Mouse (Mus musculus) liver, postnatal 0 days (tissue): ENCODE data around the gene Slc7a7. TPM values are rescaled to one million over a fixed set of nuclear protein-coding genes. Genes with fewer than 3 reads are reported as not detected.

Experiments
- ATAC-seq: fragments of 200-750 bp; cut with Nextera tagmentation; 2 replicates; pipeline ENCODE4 v1.8.0; 2017; ENCODE audit warnings: mild to moderate bottlenecking, moderate library complexity
- DNase-seq: peaks from one replicate; pipeline ENCODE4 v3.0.0-alpha.2; 2016
- H3K27ac ChIP-seq: fragments of 300-500 bp; sonication (generic); 2 replicates; pipeline ENCODE4 v1.5.1; 2014; ENCODE audit warnings: antibody characterized with exemption, moderate library complexity, mild to moderate bottlenecking, low read depth
- H3K27me3 ChIP-seq: fragments of 300-500 bp; sonication (generic); 2 replicates; pipeline ENCODE4 v1.6.1; 2014; ENCODE audit warnings: low read length, control low read depth, mixed read lengths; ENCODE audit not compliant: insufficient read depth
- H3K36me3 ChIP-seq: fragments of 300-500 bp; sonication (generic); replicated peaks from 2 replicates; pipeline ENCODE4 v1.6.1; 2014; ENCODE audit warnings: mild to moderate bottlenecking, control low read depth, low read length, moderate library complexity, mixed read lengths; ENCODE audit not compliant: insufficient read depth
- H3K4me1 ChIP-seq: fragments of 300-500 bp; sonication (generic); 2 replicates; pipeline ENCODE4 v1.6.1; 2014; ENCODE audit warnings: antibody characterized with exemption, mild to moderate bottlenecking, control low read depth; ENCODE audit not compliant: insufficient read depth
- H3K4me2 ChIP-seq: fragments of 300-500 bp; sonication (generic); 2 replicates; pipeline ENCODE4 v1.6.1; 2014; ENCODE audit warnings: low read depth, mild to moderate bottlenecking, low read length, moderate library complexity, mixed read lengths
- H3K4me3 ChIP-seq: fragments of 300-500 bp; sonication (generic); 2 replicates; pipeline ENCODE4 v1.5.1; 2014; ENCODE audit warnings: low read depth, low read length
- H3K9ac ChIP-seq: fragments of 300-500 bp; sonication (generic); replicated peaks from 2 replicates; pipeline ENCODE4 v1.6.1; 2014; ENCODE audit warnings: mild to moderate bottlenecking, moderate library complexity
- H3K9me3 ChIP-seq: fragments of 300-500 bp; sonication (generic); 2 replicates; pipeline ENCODE4 v1.6.1; 2016; ENCODE audit warnings: mild to moderate bottlenecking, control low read depth, low read length, mixed read lengths
- CTCF ChIP-seq: sonication (generic); IDR thresholded peaks from 2 replicates; pipeline ENCODE4 v1.5.1; 2016; ENCODE audit warnings: antibody characterized with exemption, low read depth
- EP300 ChIP-seq: IDR thresholded peaks from 2 replicates; pipeline ENCODE4 v1.6.1; 2016; ENCODE audit warnings: antibody characterized with exemption, low read depth, mild to moderate bottlenecking
- WGBS: fragments of 180-500 bp; shearing (Covaris S2); extraction: QIAGEN DNeasy Blood & Tissue Kit; methylation state at CpG from one replicate; pipeline ENCODE4 v1.1.7; 2014; ENCODE audit not compliant: insufficient replicate concordance; 5-methylcytosine and 5-hydroxymethylcytosine counted together
- polyA plus RNA-seq: library from polyadenylated mRNA; unstranded; fragments of >200 nt; fragmentation: Nextera tagmentation; extraction: Ambion mirVana; gene quantifications from 2 replicates; pipeline ENCODE4 v1.2.1, GENCODE M21; 2015

Gene Slc7a7
- polyA plus RNA-seq, 1 experiment from 2014 or later: 5.1 TPM

DNA sequence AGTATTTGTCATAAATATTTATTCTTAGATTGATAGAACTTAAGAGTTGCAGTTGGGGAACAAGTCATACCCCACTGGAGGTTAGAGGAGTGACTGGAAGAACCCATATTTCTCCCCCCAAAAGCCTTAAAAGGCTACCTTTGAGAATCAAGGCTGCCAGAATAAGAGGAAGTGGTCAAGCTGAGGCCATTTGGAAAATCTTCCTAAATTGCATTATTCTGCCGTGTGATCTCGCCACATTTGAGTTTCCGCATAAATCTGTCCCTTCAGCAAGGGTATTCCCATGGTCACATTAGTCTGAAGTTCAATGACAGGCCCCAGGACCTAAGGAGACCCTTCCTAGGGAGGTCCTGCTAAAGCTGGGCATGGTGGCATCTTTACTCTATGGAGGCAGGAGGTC is 25.0 kb upstream of the Slc7a7 start:
- WGBS: 58% methylated on average over 3 of the region's 3 CpGs
- Histone ChIP-seq H3K9ac (no peak overlapping the region), H3K4me3 (no peak overlapping the region), H3K9me3 (no peaks in the 10 kb centered on the region), H3K4me2 (no peak overlapping the region), H3K27ac (no peak overlapping the region), H3K36me3 (peaks cover 21% of the 10 kb centered on the region), H3K27me3 (no peaks in the 10 kb centered on the region), H3K4me1 (peaks cover 3% of the 10 kb centered on the region)
- DNase-seq: no peak
- TF ChIP-seq EP300 (no peak), CTCF (no peak)
- ATAC-seq: no peak

DNA sequence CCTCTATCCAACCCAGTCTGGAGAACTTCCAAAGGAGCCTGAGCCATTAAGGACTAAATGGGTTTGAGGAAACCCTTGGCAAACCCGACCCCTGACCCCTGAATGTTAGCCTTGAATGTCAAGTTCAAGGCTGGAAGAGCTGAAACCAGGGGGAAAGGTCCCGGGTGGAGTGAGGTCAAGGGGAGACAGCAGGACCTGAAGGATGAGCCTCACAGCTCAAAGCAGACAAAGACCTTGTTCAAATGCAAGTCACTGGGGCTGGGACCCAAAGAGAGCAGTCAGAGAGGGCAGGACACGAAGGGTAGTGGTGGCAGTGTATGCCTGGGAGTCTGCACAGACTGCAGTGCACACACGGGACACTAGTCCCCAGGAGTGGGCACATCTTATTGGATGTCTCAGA is 23.8 kb upstream of the Slc7a7 start:
- Histone ChIP-seq H3K36me3 (peaks cover 26% of the 10 kb centered on the region), H3K4me1 (peaks cover 3% of the 10 kb centered on the region), H3K9me3 (no peaks in the 10 kb centered on the region), H3K27me3 (no peaks in the 10 kb centered on the region), H3K4me2 (no peak overlapping the region), H3K9ac (no peak overlapping the region), H3K27ac (no peak overlapping the region), H3K4me3 (no peak overlapping the region)
- DNase-seq (no peak), ATAC-seq (no peak)
- WGBS: 75% methylated on average over 4 of the region's 4 CpGs
- TF ChIP-seq CTCF (no peak), EP300 (no peak)

DNA sequence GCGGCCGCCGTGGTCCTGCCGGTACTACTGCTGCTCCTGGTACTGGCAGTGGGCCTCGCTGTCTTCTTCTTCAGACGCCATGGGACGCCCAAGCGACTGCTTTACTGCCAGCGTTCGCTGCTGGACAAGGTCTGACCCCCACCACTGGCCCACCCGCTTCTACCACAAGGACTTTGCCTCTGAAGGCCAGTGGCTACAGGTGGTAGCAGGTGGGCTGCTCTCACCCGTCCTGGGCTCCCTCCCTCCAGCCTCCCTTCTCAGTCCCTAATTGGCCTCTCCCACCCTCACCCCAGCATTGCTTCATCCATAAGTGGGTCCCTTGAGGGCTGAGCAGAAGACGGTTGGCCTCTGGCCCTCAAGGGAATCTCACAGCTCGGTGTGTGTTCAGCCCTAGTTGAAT is 23.0 kb upstream of the Slc7a7 start:
- DNase-seq (no peak), ATAC-seq (no peak)
- no peak overlapping the region for H3K27ac ChIP-seq
- no peak overlapping the region for H3K4me3 ChIP-seq
- peaks cover 34% of the 10 kb centered on the region for H3K36me3 ChIP-seq
- TF ChIP-seq CTCF: no peak
- no peak for TF ChIP-seq EP300
- no peak overlapping the region for H3K4me2 ChIP-seq
- no peak overlapping the region for H3K9ac ChIP-seq
- H3K27me3 ChIP-seq: no peaks in the 10 kb centered on the region
- peaks cover 3% of the 10 kb centered on the region for H3K4me1 ChIP-seq
- H3K9me3 ChIP-seq: no peaks in the 10 kb centered on the region
- WGBS: 90% methylated on average over 13 of the region's 14 CpGs

DNA sequence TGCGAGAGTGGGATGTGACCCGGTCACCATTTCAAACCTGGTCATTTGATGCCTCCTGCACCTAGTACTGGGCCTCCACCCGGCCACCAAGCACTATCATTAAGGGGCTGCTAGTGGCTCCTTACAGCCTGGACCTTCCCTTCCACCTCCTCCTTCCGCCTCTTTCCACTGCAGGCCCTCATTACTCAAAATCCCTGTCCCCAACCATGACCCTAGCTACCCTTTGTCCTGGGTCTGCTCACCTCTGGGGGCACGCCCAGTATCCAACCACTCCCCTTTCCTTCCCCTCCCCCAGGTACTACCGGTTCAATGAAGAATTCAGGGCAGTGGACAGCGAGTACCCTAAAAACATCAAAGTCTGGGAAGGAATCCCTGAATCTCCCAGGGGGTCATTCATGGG is 22.0 kb upstream of the Slc7a7 start:
- Histone ChIP-seq H3K4me2 (no peak overlapping the region), H3K27ac (no peak overlapping the region), H3K4me1 (peaks cover 3% of the 10 kb centered on the region), H3K9me3 (no peaks in the 10 kb centered on the region), H3K9ac (no peak overlapping the region), H3K36me3 (peaks cover 38% of the 10 kb centered on the region), H3K27me3 (no peaks in the 10 kb centered on the region), H3K4me3 (no peak overlapping the region)
- no peak for TF ChIP-seq CTCF
- TF ChIP-seq EP300: no peak
- DNase-seq (no peak), ATAC-seq (no peak)
- 74% methylated on average over 7 of the region's 7 CpGs for WGBS

DNA sequence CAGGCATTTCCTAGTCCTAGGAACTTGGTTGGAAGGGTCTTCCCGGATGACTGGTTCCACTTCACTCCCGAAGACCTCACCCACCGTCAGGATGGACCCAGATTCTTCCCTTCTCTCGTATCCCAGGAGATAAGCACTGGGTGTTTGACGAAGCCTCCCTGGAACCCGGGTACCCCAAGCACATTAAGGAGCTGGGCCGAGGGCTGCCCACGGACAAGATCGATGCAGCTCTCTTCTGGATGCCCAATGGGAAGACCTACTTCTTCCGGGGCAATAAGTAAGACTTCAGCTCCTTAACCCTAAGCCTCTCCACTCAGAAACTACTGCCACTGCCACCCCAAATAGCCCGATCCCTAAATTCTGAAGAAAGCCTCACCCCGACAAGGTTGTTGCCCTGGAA is 21.6 kb upstream of the Slc7a7 start:
- H3K27ac ChIP-seq: no peak overlapping the region
- WGBS: 84% methylated on average over 12 of the region's 12 CpGs
- ATAC-seq: no peak

DNA sequence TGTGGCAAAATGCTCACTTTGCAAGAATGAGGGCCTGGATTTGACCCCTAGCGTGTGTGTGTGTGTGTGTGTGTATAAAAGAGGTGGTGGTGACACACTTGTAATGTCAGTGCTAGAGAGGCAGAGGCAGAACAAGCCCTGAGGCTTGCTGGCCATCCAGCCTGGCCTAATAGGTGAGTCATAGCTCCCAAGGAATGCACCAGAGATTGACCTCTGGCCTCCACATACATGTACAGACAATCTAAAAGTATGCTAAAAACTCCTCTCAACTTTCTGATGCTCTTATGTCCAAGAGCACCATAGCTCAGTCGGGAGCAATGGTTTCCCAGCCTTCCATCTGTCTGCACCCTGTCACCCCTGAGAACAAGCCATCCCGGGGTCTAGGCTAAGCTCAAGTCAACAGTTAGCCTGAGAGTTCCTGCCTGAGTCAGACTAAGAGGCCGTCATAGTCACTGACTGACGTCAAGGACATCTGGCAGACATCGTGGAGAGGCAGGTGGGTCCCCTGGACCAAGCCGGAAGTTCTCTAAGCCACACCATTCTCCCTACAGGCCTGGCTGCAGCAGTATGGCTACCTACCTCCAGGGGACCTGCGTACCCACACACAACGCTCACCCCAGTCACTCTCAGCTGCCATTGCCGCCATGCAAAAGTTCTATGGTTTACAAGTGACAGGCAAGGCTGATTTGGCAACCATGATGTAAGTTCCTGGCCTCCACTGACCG is 17.8 kb upstream of the Slc7a7 start:
- H3K4me3 ChIP-seq: no peak overlapping the region
- DNase-seq (no peak), ATAC-seq (no peak)
- TF ChIP-seq EP300: no peak
- no peak for TF ChIP-seq CTCF
- peaks cover 37% of the 10 kb centered on the region for H3K36me3 ChIP-seq
- WGBS: 73% methylated on average over 11 of the region's 11 CpGs
- H3K27ac ChIP-seq: no peak overlapping the region
- peaks cover 29% of the 10 kb centered on the region for H3K4me1 ChIP-seq
- no peak overlapping the region for H3K9ac ChIP-seq
- H3K9me3 ChIP-seq: no peaks in the 10 kb centered on the region
- H3K4me2 ChIP-seq: no peak overlapping the region
- peaks cover 6% of the 10 kb centered on the region; the same call in 1 of the 2 replicates for H3K27me3 ChIP-seq

More for the DNA sequence above, 21.6 kb upstream of the Slc7a7 start:
- TF ChIP-seq EP300: no peak
- no peak for TF ChIP-seq CTCF
- Histone ChIP-seq H3K4me3 (no peak overlapping the region), H3K4me2 (no peak overlapping the region), H3K36me3 (peaks cover 38% of the 10 kb centered on the region), H3K9ac (no peak overlapping the region), H3K27me3 (no peaks in the 10 kb centered on the region), H3K4me1 (peaks cover 3% of the 10 kb centered on the region), H3K9me3 (no peaks in the 10 kb centered on the region)
- DNase-seq: no peak
